Mouse (Mus musculus) midbrain, embryonic 10.5 days (tissue): ENCODE measurements around the gene Hcn1. TPM values are rescaled to one million over a fixed set of nuclear protein-coding genes. Genes with fewer than 3 reads are reported as not detected.

Source experiments
- DNase-seq: peaks from one replicate; pipeline ENCODE4 v3.0.0-alpha.2; 2017; ENCODE audit warnings: low spot score
- H3K27ac ChIP-seq: fragments of 300-500 bp; sonication (generic); replicated peaks from 2 replicates; pipeline ENCODE4 v1.5.1; 2016; ENCODE audit warnings: mild to moderate bottlenecking
- H3K27me3 ChIP-seq: fragments of 300-500 bp; sonication (generic); 2 replicates; pipeline ENCODE4 v1.6.1; 2016; ENCODE audit warnings: low read depth, mild to moderate bottlenecking; ENCODE audit not compliant: poor library complexity, severe bottlenecking
- H3K36me3 ChIP-seq: fragments of 300-500 bp; sonication (generic); 2 replicates; pipeline ENCODE4 v1.6.1; 2016; ENCODE audit warnings: mild to moderate bottlenecking, moderate library complexity
- H3K4me1 ChIP-seq: fragments of 300-500 bp; sonication (generic); 2 replicates; pipeline ENCODE4 v1.6.1; 2016
- H3K4me3 ChIP-seq: fragments of 300-500 bp; sonication (generic); 2 replicates; pipeline ENCODE4 v1.5.1; 2016; ENCODE audit warnings: mild to moderate bottlenecking, moderate library complexity
- H3K9me3 ChIP-seq: fragments of 300-500 bp; sonication (generic); replicated peaks from 2 replicates; pipeline ENCODE4 v1.6.1; 2016; ENCODE audit warnings: mild to moderate bottlenecking
- WGBS: fragments of 180-500 bp; shearing (Covaris S2); methylation state at CpG from one replicate; pipeline ENCODE4 v1.1.7; 2016; 5-methylcytosine and 5-hydroxymethylcytosine counted together
- polyA plus RNA-seq: library from polyadenylated mRNA; unstranded; fragments of >200 nt; fragmentation: Nextera tagmentation; extraction: Ambion mirVana; gene quantifications from 2 replicates; pipeline ENCODE4 v1.2.1, GENCODE M21; 2016

Gene Hcn1
- 0.02 TPM in 2 replicates for polyA plus RNA-seq

DNA sequence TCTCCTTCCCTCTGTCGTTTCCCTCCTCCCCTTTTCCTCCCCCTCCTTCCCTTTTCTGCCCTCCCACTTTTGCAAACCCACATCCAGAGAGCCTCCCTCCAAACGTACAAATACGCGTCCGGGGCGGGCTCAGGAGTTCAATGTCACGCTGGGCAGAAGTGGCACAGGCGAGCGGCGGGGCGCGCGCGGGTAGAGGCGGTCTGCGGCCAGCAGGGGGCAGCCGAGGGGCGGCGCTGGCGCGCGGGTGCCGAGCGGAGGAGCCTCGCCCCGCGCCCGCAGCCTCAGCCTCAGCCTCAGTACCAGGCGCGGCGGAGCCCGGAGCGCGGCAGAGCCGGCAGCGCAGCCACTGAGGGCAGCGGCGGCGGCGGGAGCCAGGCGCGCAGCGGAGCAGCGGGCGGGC lies at the start of gene Hcn1:
TSS of gene Hcn1 (plus strand) at position 140 of the 400 bp plus-strand sequence.
- DNase-seq = peak; percentile 83
- Histone ChIP-seq H3K36me3 (no peaks in the 10 kb centered on the region), H3K4me3 (peak within 1 kb of the TSS; percentile 69), H3K27ac (peak within 1 kb of the TSS; percentile 39), H3K4me1 (peaks cover 23% of the 10 kb centered on the region), H3K27me3 (peaks cover 39% of the 10 kb centered on the region), H3K9me3 (no peaks in the 10 kb centered on the region)
- WGBS = under 1% methylated on average over 45 of the region's 45 CpGs

DNA sequence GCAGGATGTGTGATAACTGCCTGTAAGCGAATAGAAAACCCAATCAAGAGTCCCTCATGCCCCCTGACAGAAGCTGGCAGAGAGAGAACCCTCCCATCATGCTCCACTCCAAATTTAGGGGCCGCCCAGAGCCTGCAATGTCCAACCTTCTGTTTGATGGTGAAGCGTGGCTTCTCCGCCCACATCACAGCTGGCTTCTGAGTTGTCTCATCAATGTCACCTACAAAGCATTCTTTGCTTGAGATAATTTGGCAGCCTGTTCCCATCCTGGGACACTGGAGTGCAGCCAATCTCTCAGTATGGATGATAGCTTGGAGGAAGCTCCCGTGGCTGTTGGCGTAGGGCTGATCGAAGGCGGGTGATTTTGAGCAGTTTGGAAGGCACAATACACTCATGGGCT lies 34.9 kb upstream of the Hcn1 start:
- no peak for DNase-seq
- Histone ChIP-seq H3K36me3 (no peaks in the 10 kb centered on the region), H3K4me1 (no peaks in the 10 kb centered on the region), H3K27ac (no peak overlapping the region), H3K4me3 (no peak overlapping the region), H3K27me3 (no peaks in the 10 kb centered on the region), H3K9me3 (no peaks in the 10 kb centered on the region)
- WGBS = 87% methylated on average over 8 of the region's 8 CpGs

GRCm38 (mm10) chr13:117571747-117572146 lies 30.4 kb upstream of the Hcn1 start:
- no peaks in the 10 kb centered on the region for H3K9me3 ChIP-seq
- no peaks in the 10 kb centered on the region for H3K27me3 ChIP-seq
- 55% methylated on average over 3 of the region's 3 CpGs for WGBS
- 0 out of 2 replicates have a peak, but pooled peaks cover 4% of the 10 kb centered on the region for H3K4me1 ChIP-seq
- H3K4me3 ChIP-seq = no peak overlapping the region
- H3K36me3 ChIP-seq = no peaks in the 10 kb centered on the region
- DNase-seq = no peak
- H3K27ac ChIP-seq = no peak overlapping the region

- 69% methylated on average over 10 of the region's 10 CpGs for WGBS
- DNase-seq = no peak
- peaks cover 6% of the 10 kb centered on the region; the same call in 1 of the 2 replicates for H3K4me1 ChIP-seq
- H3K9me3 ChIP-seq = no peaks in the 10 kb centered on the region
- H3K27ac ChIP-seq = no peak overlapping the region
- H3K36me3 ChIP-seq = no peaks in the 10 kb centered on the region
- H3K27me3 ChIP-seq = no peaks in the 10 kb centered on the region
- H3K4me3 ChIP-seq = no peak overlapping the region
Observed at GRCm38 (mm10) chr13:117594494-117595182, 7.5 kb upstream of the Hcn1 start.

DNA sequence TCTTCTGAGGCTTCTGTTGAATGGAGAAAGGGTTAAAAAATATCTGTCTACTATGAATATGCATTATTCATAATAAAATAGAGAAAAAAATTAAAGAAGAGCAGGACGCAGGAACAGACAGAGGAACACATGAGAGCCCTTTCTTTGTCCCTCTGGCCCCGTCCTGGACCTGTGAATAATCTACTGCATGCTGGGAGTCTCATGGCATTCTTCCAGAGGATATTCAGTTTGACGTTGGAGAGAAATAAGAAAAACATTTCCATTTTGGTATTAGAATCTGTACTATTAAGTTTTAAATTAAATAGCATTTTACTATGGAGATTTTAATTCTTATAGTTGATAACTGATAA lies 7.0 kb upstream of the Hcn1 start:
- WGBS = 34% methylated on average over 3 of the region's 3 CpGs
- no peak for DNase-seq
- no peak overlapping the region for H3K4me3 ChIP-seq

GRCm38 (mm10) chr13:117601331-117601965 lies 672 bp upstream of the Hcn1 start:
- Histone ChIP-seq H3K27me3 (peaks cover 39% of the 10 kb centered on the region), H3K4me1 (peaks cover 23% of the 10 kb centered on the region), H3K36me3 (no peaks in the 10 kb centered on the region), H3K9me3 (no peaks in the 10 kb centered on the region), H3K4me3 (no peak overlapping the region), H3K27ac (no peak overlapping the region)
- 60% methylated on average over 9 of the region's 9 CpGs for WGBS
- DNase-seq = no peak

More for the DNA sequence above, 7.0 kb upstream of the Hcn1 start:
- Histone ChIP-seq H3K36me3 (no peaks in the 10 kb centered on the region), H3K27me3 (no peaks in the 10 kb centered on the region), H3K4me1 (peaks cover 6% of the 10 kb centered on the region; the same call in 1 of the 2 replicates), H3K9me3 (no peaks in the 10 kb centered on the region), H3K27ac (no peak overlapping the region)

DNA sequence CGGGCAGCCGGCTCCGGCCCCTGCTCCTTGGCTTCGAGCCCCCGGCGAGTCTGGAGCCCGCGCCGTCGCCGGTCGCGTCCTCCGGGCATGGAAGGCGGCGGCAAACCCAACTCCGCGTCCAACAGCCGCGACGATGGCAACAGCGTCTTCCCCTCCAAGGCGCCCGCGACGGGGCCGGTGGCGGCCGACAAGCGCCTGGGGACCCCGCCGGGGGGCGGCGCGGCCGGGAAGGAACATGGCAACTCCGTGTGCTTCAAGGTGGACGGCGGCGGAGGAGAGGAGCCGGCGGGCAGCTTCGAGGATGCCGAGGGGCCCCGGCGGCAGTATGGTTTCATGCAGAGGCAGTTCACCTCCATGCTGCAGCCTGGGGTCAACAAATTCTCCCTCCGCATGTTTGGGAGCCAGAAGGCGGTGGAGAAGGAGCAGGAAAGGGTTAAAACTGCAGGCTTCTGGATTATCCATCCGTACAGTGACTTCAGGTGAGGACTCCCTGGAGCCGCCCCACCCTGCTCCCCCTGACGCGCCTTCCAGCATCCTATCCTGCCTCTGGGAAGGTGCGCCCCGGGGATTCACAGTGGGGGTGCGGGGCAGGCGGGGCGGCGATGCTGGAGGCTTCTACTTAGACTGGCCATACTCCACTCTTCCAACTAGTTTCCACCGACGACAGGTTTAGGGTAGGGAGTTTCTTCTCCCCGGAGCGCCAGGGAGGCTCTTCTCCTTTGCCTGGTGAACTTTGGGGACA lies 668 bp downstream of the Hcn1 start:
- peak overlapping the region; percentile 69 for H3K4me3 ChIP-seq
- no peaks in the 10 kb centered on the region for H3K9me3 ChIP-seq
- 1% methylated on average over 60 of the region's 62 CpGs for WGBS
- no peaks in the 10 kb centered on the region for H3K36me3 ChIP-seq
- peaks cover 23% of the 10 kb centered on the region for H3K4me1 ChIP-seq
- H3K27me3 ChIP-seq = peaks cover 39% of the 10 kb centered on the region
- peak; percentile 64 for DNase-seq
- peak overlapping the region; percentile 39 for H3K27ac ChIP-seq

GRCm38 (mm10) chr13:117603421-117603820 lies 1.3 kb downstream of the Hcn1 start:
- DNase-seq = peak; percentile 17
- Histone ChIP-seq H3K4me1 (peaks cover 23% of the 10 kb centered on the region), H3K4me3 (peak overlapping the region; percentile 69), H3K27ac (no peak overlapping the region), H3K27me3 (peaks cover 39% of the 10 kb centered on the region), H3K36me3 (no peaks in the 10 kb centered on the region), H3K9me3 (no peaks in the 10 kb centered on the region)
- WGBS = 15% methylated on average over 11 of the region's 11 CpGs

GRCm38 (mm10) chr13:117604073-117604472 lies 2.0 kb downstream of the Hcn1 start:
- peaks cover 23% of the 10 kb centered on the region for H3K4me1 ChIP-seq
- no peak overlapping the region for H3K4me3 ChIP-seq
- H3K36me3 ChIP-seq = no peaks in the 10 kb centered on the region
- no peaks in the 10 kb centered on the region for H3K9me3 ChIP-seq
- 39% methylated on average over 7 of the region's 7 CpGs for WGBS
- DNase-seq = peak; percentile 22
- peaks cover 39% of the 10 kb centered on the region for H3K27me3 ChIP-seq
- no peak overlapping the region for H3K27ac ChIP-seq

DNA sequence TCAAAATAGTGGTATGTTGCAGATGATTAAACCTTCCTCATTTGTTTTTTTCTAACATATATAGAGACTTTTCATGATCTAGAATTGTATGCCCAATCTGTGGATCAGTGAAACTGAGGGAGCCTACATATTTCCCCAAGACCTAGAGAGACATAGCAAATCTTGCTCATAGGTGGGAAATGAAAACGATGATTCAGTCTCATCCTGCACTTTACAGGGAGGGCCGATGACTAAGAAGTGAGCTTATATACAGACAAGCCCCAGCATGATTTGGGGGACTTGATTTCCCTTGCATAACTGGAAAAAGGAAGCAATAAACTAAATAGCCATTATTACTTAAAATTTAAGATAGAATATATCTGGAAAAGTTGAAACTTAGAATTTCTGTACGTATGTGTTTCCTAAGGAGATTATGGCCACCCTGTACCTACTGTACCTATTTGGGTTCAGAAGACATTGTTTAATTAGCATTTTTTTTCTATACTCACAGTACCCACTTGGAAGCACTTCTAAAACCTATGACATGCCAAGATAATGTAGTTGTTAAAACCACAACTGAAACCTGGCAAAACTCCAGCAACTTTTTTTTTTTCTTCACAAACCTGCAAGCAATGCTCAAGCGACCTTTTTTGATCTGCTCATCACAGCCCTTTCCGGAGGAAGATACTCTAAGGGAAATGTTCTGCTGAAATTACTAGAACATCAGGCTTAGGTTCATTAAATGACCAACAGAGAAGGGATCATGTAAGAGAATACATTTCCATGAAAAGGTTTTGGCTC lies 3.0 kb downstream of the Hcn1 start:
- Histone ChIP-seq H3K27ac (no peak overlapping the region), H3K36me3 (no peaks in the 10 kb centered on the region), H3K4me3 (no peak overlapping the region), H3K9me3 (no peaks in the 10 kb centered on the region), H3K27me3 (peaks cover 39% of the 10 kb centered on the region), H3K4me1 (peaks cover 23% of the 10 kb centered on the region)
- 91% methylated on average over 5 of the region's 5 CpGs for WGBS
- no peak for DNase-seq

DNA sequence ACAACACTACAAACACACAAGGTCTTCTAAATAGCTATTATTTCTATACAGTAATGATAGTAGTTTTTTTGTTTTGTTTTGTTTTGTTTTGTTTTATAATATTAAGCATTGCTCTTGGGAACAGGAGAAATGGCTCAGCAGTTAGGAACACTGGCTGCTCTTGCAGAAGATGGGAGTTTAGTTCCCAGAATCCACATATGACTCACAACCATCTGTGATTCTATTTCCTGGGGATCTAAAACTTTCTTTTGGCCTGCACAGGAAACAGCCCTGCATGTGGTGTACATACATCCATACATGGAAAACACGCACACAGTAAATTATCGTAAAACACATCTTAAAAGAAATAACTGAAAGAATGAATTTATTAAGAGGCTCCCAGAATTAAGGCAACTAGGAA lies 9.8 kb downstream of the Hcn1 start:
- no peak overlapping the region for H3K4me3 ChIP-seq
- H3K4me1 ChIP-seq = no peaks in the 10 kb centered on the region
- no peaks in the 10 kb centered on the region for H3K27me3 ChIP-seq
- no peak overlapping the region for H3K27ac ChIP-seq
- H3K9me3 ChIP-seq = no peaks in the 10 kb centered on the region
- no peak for DNase-seq
- H3K36me3 ChIP-seq = no peaks in the 10 kb centered on the region
- 89% methylated on average over 2 of the region's 2 CpGs for WGBS

- Histone ChIP-seq H3K36me3 (no peaks in the 10 kb centered on the region), H3K27ac (no peak overlapping the region), H3K4me1 (no peaks in the 10 kb centered on the region), H3K27me3 (no peaks in the 10 kb centered on the region), H3K4me3 (no peak overlapping the region), H3K9me3 (no peaks in the 10 kb centered on the region)
- WGBS = 92% methylated on average over 7 of the region's 7 CpGs
- DNase-seq = no peak
Observed at GRCm38 (mm10) chr13:117619544-117619943, 17.4 kb downstream of the Hcn1 start.
